ENCODE assay signal across 8 mouse cellular contexts in the genomic region with DNA sequence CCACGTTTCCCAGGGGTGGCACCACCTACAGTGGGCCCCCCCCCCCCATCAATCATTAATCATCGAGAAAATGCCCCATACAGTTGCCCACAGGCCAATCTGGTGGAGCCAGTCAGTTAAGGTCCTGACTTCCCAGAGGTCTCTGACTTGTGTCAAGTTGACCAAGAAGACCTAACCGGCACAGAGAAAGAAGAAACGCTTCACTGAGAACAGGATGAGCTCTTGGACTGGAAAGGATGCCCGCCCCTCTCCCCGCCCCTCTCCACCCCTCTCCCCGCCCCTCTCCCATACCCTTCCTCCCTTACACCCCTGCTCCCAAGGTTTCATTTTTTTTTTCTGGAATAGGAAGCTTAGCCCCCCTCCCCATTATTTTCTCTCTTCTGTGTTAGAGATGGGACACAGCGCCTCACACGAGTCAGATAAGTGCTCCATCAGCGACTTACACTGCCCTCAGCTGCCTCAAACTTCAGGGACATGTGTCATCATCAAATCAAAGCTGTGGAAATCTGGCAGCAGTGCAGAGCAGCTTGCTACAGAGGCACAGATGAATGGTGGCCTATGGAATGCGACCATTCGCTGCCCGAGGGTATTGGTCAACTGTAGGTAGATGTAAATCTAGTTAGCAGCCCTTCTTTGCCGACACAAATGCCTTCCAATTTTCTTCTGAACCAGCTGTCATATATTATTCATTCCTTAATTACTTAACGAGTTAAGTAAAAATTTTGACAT. TPM values are rescaled to one million over a fixed set of nuclear protein-coding genes. Genes with fewer than 3 reads are reported as not detected.
DNase-seq lines count a peak whose midpoint lies in the region; ATAC-seq and TF ChIP-seq lines count a peak whose summit lies in the region.
"Had no signal": no experiment of that assay in that cellular context is flagged by ENCODE, and none has a peak within 500 bp of the region (broad histone marks: within the 10 kb centered on the region; RNA-seq: fewer than 3 reads in every experiment).

No protein-coding gene starts in this region.

- DNase-seq in hindbrain, embryonic 14.5 days (ENCODE audit: low spot score), result no peak
- peak; percentile 30 for DNase-seq in neural tube, embryonic 11.5 days (ENCODE audit: low spot score)
- no peak for DNase-seq in neural tube, embryonic 10.5 days (ENCODE audit: extremely low spot score, low spot score)
- DNase-seq in embryonic facial prominence, embryonic 14.5 days (ENCODE audit: low spot score), result peak; percentile 65
- no peak for DNase-seq in thymus, adult 2 months

- no peaks in the 10 kb centered on the region for H3K9me3 ChIP-seq in hindbrain, embryonic 16.5 days (ENCODE audit: control insufficient read depth, low read length)
- H3K9me3 ChIP-seq in hindbrain, embryonic 14.5 days (ENCODE audit: control insufficient read depth, low read length), result no peaks in the 10 kb centered on the region
- H3K9me3 ChIP-seq in neural tube, embryonic 11.5 days (ENCODE audit: control insufficient read depth, low read length), result no peaks in the 10 kb centered on the region
- H3K9me3 ChIP-seq in embryonic facial prominence, embryonic 14.5 days (ENCODE audit: control insufficient read depth, low read length), result no peaks in the 10 kb centered on the region
- no peaks in the 10 kb centered on the region for H3K9me3 ChIP-seq in stomach, embryonic 16.5 days (replicated peaks; ENCODE audit: control insufficient read depth, low read length)
- H3K9me3 ChIP-seq: midbrain, embryonic 13.5 days had no signal

- no peaks in the 10 kb centered on the region for H3K27me3 ChIP-seq in hindbrain, embryonic 16.5 days (replicated peaks; ENCODE audit: control insufficient read depth, insufficient read depth, low read length)
- H3K27me3 ChIP-seq in hindbrain, embryonic 14.5 days (ENCODE audit: control insufficient read depth, insufficient read depth, low read length), result no peaks in the 10 kb centered on the region
- no peaks in the 10 kb centered on the region for H3K27me3 ChIP-seq in neural tube, embryonic 11.5 days (ENCODE audit: control insufficient read depth, insufficient read depth, low read length)
- no peaks in the 10 kb centered on the region for H3K27me3 ChIP-seq in embryonic facial prominence, embryonic 14.5 days (replicated peaks; ENCODE audit: control insufficient read depth, insufficient read depth, low read length)
- H3K27me3 ChIP-seq in stomach, embryonic 16.5 days (ENCODE audit: control insufficient read depth, insufficient read depth, low read length), result no peaks in the 10 kb centered on the region
- H3K27me3 ChIP-seq in thymus, adult 2 months (ENCODE audit: control insufficient read depth, insufficient read depth, low read length), result no peaks in the 10 kb centered on the region
- H3K27me3 ChIP-seq: midbrain, embryonic 13.5 days had no signal

- no peak for TF ChIP-seq POLR2A in thymus, adult 2 months (IDR thresholded peaks at IDR 0.05; ENCODE audit: control insufficient read depth, extremely low read depth, insufficient read depth, low read length, poor library complexity)

- no peak overlapping the region for H3K9ac ChIP-seq in hindbrain, embryonic 16.5 days (ENCODE audit: low read depth, low read length)
- H3K9ac ChIP-seq in hindbrain, embryonic 14.5 days, result no peak overlapping the region
- H3K9ac ChIP-seq in neural tube, embryonic 11.5 days (ENCODE audit: low read length), result no peak overlapping the region
- H3K9ac ChIP-seq in embryonic facial prominence, embryonic 14.5 days (ENCODE audit: low read depth, low read length), result peak overlapping the region; percentile 40; the same call in 1 of the 2 replicates
- no peak overlapping the region for H3K9ac ChIP-seq in stomach, embryonic 16.5 days (ENCODE audit: low read length)
- H3K9ac ChIP-seq: midbrain, embryonic 13.5 days had no signal

- TF ChIP-seq CTCF in thymus, adult 2 months (IDR thresholded peaks at IDR 0.05; ENCODE audit: borderline replicate concordance, control insufficient read depth, extremely low read depth, insufficient read depth, low read length, poor library complexity), result no peak

- 35% methylated on average over 14 of the region's 15 CpGs for WGBS in hindbrain, embryonic 16.5 days
- 37% methylated on average over 14 of the region's 15 CpGs for WGBS in hindbrain, embryonic 14.5 days
- WGBS in neural tube, embryonic 11.5 days, result 42% methylated on average over 14 of the region's 15 CpGs
- WGBS in embryonic facial prominence, embryonic 14.5 days, result 24% methylated on average over 13 of the region's 15 CpGs
- 36% methylated on average over 15 of the region's 15 CpGs for WGBS in stomach, embryonic 16.5 days
- WGBS in thymus, adult 2 months, result 80% methylated on average over 15 of the region's 15 CpGs

- H3K27ac ChIP-seq in hindbrain, embryonic 16.5 days (ENCODE audit: low read depth, low read length), result no peak overlapping the region
- H3K27ac ChIP-seq in hindbrain, embryonic 14.5 days, result no peak overlapping the region
- no peak overlapping the region for H3K27ac ChIP-seq in neural tube, embryonic 11.5 days (ENCODE audit: low read depth, low read length)
- H3K27ac ChIP-seq in embryonic facial prominence, embryonic 14.5 days (replicated peaks; ENCODE audit: low read depth, low read length), result no peak overlapping the region; the same call in 1 of the 2 replicates
- H3K27ac ChIP-seq in stomach, embryonic 16.5 days (ENCODE audit: low read length), result no peak overlapping the region
- no peak overlapping the region for H3K27ac ChIP-seq in thymus, adult 2 months (ENCODE audit: control insufficient read depth, insufficient read depth, low read length)
- H3K27ac ChIP-seq: midbrain, embryonic 13.5 days had no signal

- no peak overlapping the region for H3K4me3 ChIP-seq in hindbrain, embryonic 16.5 days (ENCODE audit: low read length)
- no peak overlapping the region for H3K4me3 ChIP-seq in hindbrain, embryonic 14.5 days (replicated peaks; ENCODE audit: low read length)
- no peak overlapping the region for H3K4me3 ChIP-seq in neural tube, embryonic 11.5 days (ENCODE audit: low read depth, low read length)
- H3K4me3 ChIP-seq in embryonic facial prominence, embryonic 14.5 days (ENCODE audit: low read depth, low read length), result no peak overlapping the region
- H3K4me3 ChIP-seq in stomach, embryonic 16.5 days (replicated peaks; ENCODE audit: low read length), result 0 out of 2 replicates have a peak overlapping the region, but pooled peaks have one; percentile 7
- H3K4me3 ChIP-seq in thymus, adult 2 months (ENCODE audit: control insufficient read depth, insufficient read depth, low read length), result no peak overlapping the region
- H3K4me3 ChIP-seq: midbrain, embryonic 13.5 days had no signal

- no peaks in the 10 kb centered on the region for H3K36me3 ChIP-seq in hindbrain, embryonic 16.5 days (ENCODE audit: control insufficient read depth, insufficient read depth, low read length)
- H3K36me3 ChIP-seq in hindbrain, embryonic 14.5 days (replicated peaks; ENCODE audit: control insufficient read depth, insufficient read depth), result no peaks in the 10 kb centered on the region
- H3K36me3 ChIP-seq in neural tube, embryonic 11.5 days (ENCODE audit: control insufficient read depth, insufficient read depth, low read length), result no peaks in the 10 kb centered on the region
- no peaks in the 10 kb centered on the region for H3K36me3 ChIP-seq in embryonic facial prominence, embryonic 14.5 days (ENCODE audit: control insufficient read depth, insufficient read depth, low read length)
- no peaks in the 10 kb centered on the region for H3K36me3 ChIP-seq in stomach, embryonic 16.5 days (ENCODE audit: control insufficient read depth, insufficient read depth, low read length)
- H3K36me3 ChIP-seq in thymus, adult 2 months (ENCODE audit: control insufficient read depth, insufficient read depth, low read length), result no peaks in the 10 kb centered on the region
- H3K36me3 ChIP-seq: midbrain, embryonic 13.5 days had no signal

- no peak for ATAC-seq in hindbrain, embryonic 16.5 days
- no peak for ATAC-seq in hindbrain, embryonic 14.5 days (ENCODE audit: low FRiP score)
- ATAC-seq in neural tube, embryonic 11.5 days (ENCODE audit: insufficient read depth, low FRiP score, low TSS enrichment), result no peak
- ATAC-seq in embryonic facial prominence, embryonic 14.5 days (ENCODE audit: low read depth), result peak; percentile 12; the same call in 1 of the 2 replicates
- ATAC-seq in stomach, embryonic 16.5 days (ENCODE audit: insufficient read depth, low FRiP score), result no peak
- ATAC-seq: midbrain, embryonic 13.5 days had no signal

- peak overlapping the region; percentile 13; the same call in 1 of the 2 replicates for H3K4me2 ChIP-seq in hindbrain, embryonic 16.5 days (ENCODE audit: low read length)
- H3K4me2 ChIP-seq in hindbrain, embryonic 14.5 days (replicated peaks), result no peak overlapping the region
- H3K4me2 ChIP-seq in neural tube, embryonic 11.5 days (ENCODE audit: low read depth), result no peak overlapping the region
- peak overlapping the region; percentile 44 for H3K4me2 ChIP-seq in embryonic facial prominence, embryonic 14.5 days (ENCODE audit: low read depth, low read length)
- H3K4me2 ChIP-seq in stomach, embryonic 16.5 days (ENCODE audit: low read depth, low read length), result peak overlapping the region; percentile 21; the same call in 1 of the 2 replicates
- H3K4me2 ChIP-seq: midbrain, embryonic 13.5 days had no signal

- no peaks in the 10 kb centered on the region; the same call in 1 of the 2 replicates for H3K4me1 ChIP-seq in hindbrain, embryonic 16.5 days (ENCODE audit: control insufficient read depth, insufficient read depth, low read depth, low read length)
- H3K4me1 ChIP-seq in hindbrain, embryonic 14.5 days (replicated peaks; ENCODE audit: control insufficient read depth, insufficient read depth, low read length), result no peaks in the 10 kb centered on the region
- H3K4me1 ChIP-seq in neural tube, embryonic 11.5 days (ENCODE audit: control insufficient read depth, insufficient read depth, low read length), result 0 out of 2 replicates have a peak, but pooled peaks cover 5% of the 10 kb centered on the region
- peaks cover 23% of the 10 kb centered on the region for H3K4me1 ChIP-seq in embryonic facial prominence, embryonic 14.5 days (ENCODE audit: control insufficient read depth, insufficient read depth, low read length)
- peaks cover 4% of the 10 kb centered on the region; the same call in 1 of the 2 replicates for H3K4me1 ChIP-seq in stomach, embryonic 16.5 days (ENCODE audit: control insufficient read depth, insufficient read depth, low read length)
- H3K4me1 ChIP-seq in thymus, adult 2 months (replicated peaks; ENCODE audit: control insufficient read depth, insufficient read depth, low read length), result peaks cover 3% of the 10 kb centered on the region
- H3K4me1 ChIP-seq: midbrain, embryonic 13.5 days had no signal

RNA-seq across cellular contexts. Expression of gene Furin, which starts 34.0 kb away (rescaled TPM):
- 3.9 and 4.5 TPM in 2 replicates for polyA plus RNA-seq in hindbrain, embryonic 16.5 days (2015; fragmentation: Nextera tagmentation; extraction: Ambion mirVana)
- 6.0 and 6.7 TPM in 2 replicates for polyA plus RNA-seq in hindbrain, embryonic 14.5 days (2014; fragmentation: Nextera tagmentation; extraction: Ambion mirVana)
- 4.9 and 5.8 TPM in 2 replicates for polyA plus RNA-seq in neural tube, embryonic 11.5 days (2014; fragmentation: Nextera tagmentation; extraction: Ambion mirVana)
- 17.2 and 18.4 TPM in 2 replicates for polyA plus RNA-seq in embryonic facial prominence, embryonic 14.5 days (2014; fragmentation: Nextera tagmentation; extraction: Ambion mirVana)
- polyA plus RNA-seq in stomach, embryonic 16.5 days (2015; fragmentation: Nextera tagmentation; extraction: Ambion mirVana), result 8.7 and 9.5 TPM in 2 replicates
- polyA plus RNA-seq in thymus, adult 2 months (2012; rRNA removed), result 56.4 and 62.9 TPM in 2 replicates

RNA-seq across cellular contexts. Expression of gene Fes, which starts 51.5 kb away (rescaled TPM):
- polyA plus RNA-seq in hindbrain, embryonic 16.5 days (2015; fragmentation: Nextera tagmentation; extraction: Ambion mirVana), result 3.8 and 4.9 TPM in 2 replicates
- 3.8 and 4.6 TPM in 2 replicates for polyA plus RNA-seq in hindbrain, embryonic 14.5 days (2014; fragmentation: Nextera tagmentation; extraction: Ambion mirVana)
- 7.1 and 7.7 TPM in 2 replicates for polyA plus RNA-seq in neural tube, embryonic 11.5 days (2014; fragmentation: Nextera tagmentation; extraction: Ambion mirVana)
- 14.6 and 15.7 TPM in 2 replicates for polyA plus RNA-seq in embryonic facial prominence, embryonic 14.5 days (2014; fragmentation: Nextera tagmentation; extraction: Ambion mirVana)
- 12.3 and 13.8 TPM in 2 replicates for polyA plus RNA-seq in stomach, embryonic 16.5 days (2015; fragmentation: Nextera tagmentation; extraction: Ambion mirVana)
- 21.6 and 27.3 TPM in 2 replicates for polyA plus RNA-seq in thymus, adult 2 months (2012; rRNA removed)

Comparison
In these comparisons a context has a peak if more than half of its experiments do, and no peak if none do; other contexts are left out.
1. H3K4me2 ChIP-seq: peak in hindbrain, embryonic 16.5 days (single experiment), embryonic facial prominence, embryonic 14.5 days (single experiment) and stomach, embryonic 16.5 days (single experiment); none in hindbrain, embryonic 14.5 days (single experiment) and neural tube, embryonic 11.5 days (single experiment).
2. DNase-seq: peak in neural tube, embryonic 11.5 days (single experiment) and embryonic facial prominence, embryonic 14.5 days (single experiment); none in hindbrain, embryonic 14.5 days (single experiment), neural tube, embryonic 10.5 days (single experiment) and thymus, adult 2 months (single experiment).